Mouse (Mus musculus): ENCODE measurements around the gene Asphd1. TPM values are rescaled to one million over a fixed set of nuclear protein-coding genes. Genes with fewer than 3 reads are reported as not detected.

Gene Asphd1
- polyA plus RNA-seq, 1 experiment from 2014 or later: not detected

DNA sequence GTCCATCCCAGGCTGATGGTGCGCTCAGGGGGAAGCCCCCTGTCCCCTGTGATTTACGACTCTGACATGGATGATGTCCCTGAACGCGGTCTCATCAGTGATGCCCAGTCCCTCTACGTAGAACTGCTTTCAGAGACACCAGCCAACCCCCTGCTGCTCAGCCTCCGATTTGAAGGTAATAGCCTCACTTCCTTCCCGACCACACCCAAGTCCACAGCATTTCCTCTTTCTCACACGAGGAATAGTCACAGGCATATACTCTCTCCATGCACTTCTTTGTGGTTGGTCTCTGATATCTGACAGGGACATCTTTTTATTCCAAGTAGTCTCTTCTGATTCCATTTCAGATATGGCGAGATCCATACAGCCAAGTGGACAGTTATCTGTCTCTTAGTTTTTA is 10.4 kb upstream of the Asphd1 start:
- no peak for TF ChIP-seq CTCF (IDR thresholded peaks at IDR 0.05; ENCODE audit: low read depth)
- Histone ChIP-seq H3K4me3 (replicated peaks; ENCODE audit: low read depth, low read length) (no peak overlapping the region), H3K9ac (ENCODE audit: low read depth, low read length) (no peak overlapping the region), H3K9me3 (replicated peaks; ENCODE audit: low read length) (no peaks in the 10 kb centered on the region), H3K27me3 (ENCODE audit: insufficient read depth, low read length) (no peaks in the 10 kb centered on the region), H3K4me2 (ENCODE audit: low read length) (no peak overlapping the region), H3K4me1 (replicated peaks; ENCODE audit: insufficient read depth, low read length) (no peaks in the 10 kb centered on the region), H3K27ac (no peak overlapping the region), H3K36me3 (ENCODE audit: insufficient read depth, low read length) (no peaks in the 10 kb centered on the region)
- WGBS: 54% methylated on average over 9 of the region's 9 CpGs
- DNase-seq (ENCODE audit: low spot score) (no peak), ATAC-seq (replicated peaks; ENCODE audit: low FRiP score, low read depth) (no peak)

DNA sequence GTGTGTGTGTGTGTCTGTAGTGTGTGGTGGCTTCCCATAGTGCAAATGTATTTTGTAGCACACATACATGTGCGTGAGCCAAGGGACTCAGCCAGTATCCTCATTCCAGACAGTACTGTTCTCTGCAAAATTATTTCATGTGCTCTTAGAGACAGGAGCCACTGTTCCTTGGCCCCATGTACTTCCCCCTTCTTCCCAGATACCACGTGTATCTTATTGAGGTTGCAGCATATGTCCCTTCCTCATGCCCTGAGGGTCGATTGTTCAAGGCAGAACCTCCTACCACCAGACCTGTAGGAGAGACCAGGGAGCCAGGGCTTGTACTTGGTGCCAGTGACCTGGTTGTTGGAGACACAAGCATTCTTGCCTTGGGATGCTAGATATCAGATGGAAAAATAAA is 5.7 kb upstream of the Asphd1 start:
- no peak overlapping the region for H3K4me2 ChIP-seq (ENCODE audit: low read length)
- peaks cover 2% of the 10 kb centered on the region; the same call in 1 of the 2 replicates for H3K4me1 ChIP-seq (replicated peaks; ENCODE audit: insufficient read depth, low read length)
- WGBS: 51% methylated on average over 3 of the region's 3 CpGs
- no peaks in the 10 kb centered on the region for H3K9me3 ChIP-seq (replicated peaks; ENCODE audit: low read length)
- no peak for ATAC-seq (replicated peaks; ENCODE audit: low FRiP score, low read depth)
- peaks cover 9% of the 10 kb centered on the region for H3K27me3 ChIP-seq (ENCODE audit: insufficient read depth, low read length)
- H3K9ac ChIP-seq (ENCODE audit: low read depth, low read length): no peak overlapping the region
- TF ChIP-seq CTCF (IDR thresholded peaks at IDR 0.05; ENCODE audit: low read depth): no peak
- no peak overlapping the region for H3K4me3 ChIP-seq (replicated peaks; ENCODE audit: low read depth, low read length)
- no peaks in the 10 kb centered on the region for H3K36me3 ChIP-seq (ENCODE audit: insufficient read depth, low read length)
- H3K27ac ChIP-seq: no peak overlapping the region
- no peak for DNase-seq (ENCODE audit: low spot score)

DNA sequence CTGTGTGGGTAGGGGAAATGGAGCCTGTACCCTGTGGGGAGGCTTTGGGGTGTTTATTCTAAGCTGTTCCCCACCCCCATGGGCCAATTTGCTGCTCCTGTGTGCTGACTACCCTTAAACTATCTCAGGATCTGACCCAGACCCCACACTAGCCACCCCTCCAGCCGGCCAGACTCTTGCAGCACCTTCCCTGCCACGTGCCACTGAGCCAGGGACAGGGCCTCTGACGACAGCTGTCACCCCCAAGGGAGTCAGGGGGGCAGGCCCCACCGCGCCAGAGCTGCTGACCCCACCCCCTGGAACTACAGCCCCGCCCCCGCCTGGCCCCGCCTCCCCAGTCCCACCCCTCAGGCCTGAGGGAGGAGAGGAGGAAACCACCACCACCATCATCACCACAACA is 3.3 kb upstream of the Asphd1 start:
- Histone ChIP-seq H3K4me2 (ENCODE audit: low read length) (no peak overlapping the region), H3K9me3 (replicated peaks; ENCODE audit: low read length) (no peaks in the 10 kb centered on the region), H3K27me3 (ENCODE audit: insufficient read depth, low read length) (peaks cover 12% of the 10 kb centered on the region), H3K27ac (no peak overlapping the region), H3K36me3 (ENCODE audit: insufficient read depth, low read length) (no peaks in the 10 kb centered on the region), H3K9ac (ENCODE audit: low read depth, low read length) (no peak overlapping the region), H3K4me3 (replicated peaks; ENCODE audit: low read depth, low read length) (no peak overlapping the region), H3K4me1 (replicated peaks; ENCODE audit: insufficient read depth, low read length) (peaks cover 10% of the 10 kb centered on the region; the same call in 1 of the 2 replicates)
- ATAC-seq (replicated peaks; ENCODE audit: low FRiP score, low read depth) (no peak; the same call in 1 of the 2 replicates), DNase-seq (ENCODE audit: low spot score) (no peak)
- TF ChIP-seq CTCF (IDR thresholded peaks at IDR 0.05; ENCODE audit: low read depth): no peak
- 0% methylated on average over 8 of the region's 8 CpGs for WGBS

DNA sequence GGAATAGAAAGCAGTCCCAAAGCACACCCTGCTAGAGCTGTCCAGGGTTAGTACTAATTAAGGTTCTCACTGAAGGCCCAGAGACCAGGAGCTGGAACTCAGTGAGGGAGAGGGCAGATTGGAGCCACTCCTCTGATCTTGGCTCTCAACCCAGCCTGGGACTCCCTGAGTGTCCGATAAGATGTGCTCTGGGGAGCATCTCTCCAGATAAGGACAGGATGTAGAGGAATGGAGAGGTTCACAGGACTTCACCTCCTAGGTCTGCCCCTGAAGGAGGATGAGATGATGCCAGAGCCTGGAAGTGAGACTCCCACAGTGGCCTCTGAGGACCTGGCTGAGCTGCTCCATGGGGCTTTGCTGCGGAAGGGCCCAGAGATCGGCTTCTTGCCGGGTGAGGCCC is 2.4 kb upstream of the Asphd1 start:
- Histone ChIP-seq H3K4me3 (replicated peaks; ENCODE audit: low read depth, low read length) (no peak overlapping the region), H3K4me1 (replicated peaks; ENCODE audit: insufficient read depth, low read length) (peaks cover 10% of the 10 kb centered on the region; the same call in 1 of the 2 replicates), H3K9me3 (replicated peaks; ENCODE audit: low read length) (no peaks in the 10 kb centered on the region), H3K27ac (no peak overlapping the region), H3K4me2 (ENCODE audit: low read length) (no peak overlapping the region), H3K27me3 (ENCODE audit: insufficient read depth, low read length) (peaks cover 12% of the 10 kb centered on the region), H3K9ac (ENCODE audit: low read depth, low read length) (no peak overlapping the region), H3K36me3 (ENCODE audit: insufficient read depth, low read length) (no peaks in the 10 kb centered on the region)
- DNase-seq (ENCODE audit: low spot score): no peak
- no peak for ATAC-seq (replicated peaks; ENCODE audit: low FRiP score, low read depth)
- no peak for TF ChIP-seq CTCF (IDR thresholded peaks at IDR 0.05; ENCODE audit: low read depth)
- WGBS: 20% methylated on average over 4 of the region's 4 CpGs

DNA sequence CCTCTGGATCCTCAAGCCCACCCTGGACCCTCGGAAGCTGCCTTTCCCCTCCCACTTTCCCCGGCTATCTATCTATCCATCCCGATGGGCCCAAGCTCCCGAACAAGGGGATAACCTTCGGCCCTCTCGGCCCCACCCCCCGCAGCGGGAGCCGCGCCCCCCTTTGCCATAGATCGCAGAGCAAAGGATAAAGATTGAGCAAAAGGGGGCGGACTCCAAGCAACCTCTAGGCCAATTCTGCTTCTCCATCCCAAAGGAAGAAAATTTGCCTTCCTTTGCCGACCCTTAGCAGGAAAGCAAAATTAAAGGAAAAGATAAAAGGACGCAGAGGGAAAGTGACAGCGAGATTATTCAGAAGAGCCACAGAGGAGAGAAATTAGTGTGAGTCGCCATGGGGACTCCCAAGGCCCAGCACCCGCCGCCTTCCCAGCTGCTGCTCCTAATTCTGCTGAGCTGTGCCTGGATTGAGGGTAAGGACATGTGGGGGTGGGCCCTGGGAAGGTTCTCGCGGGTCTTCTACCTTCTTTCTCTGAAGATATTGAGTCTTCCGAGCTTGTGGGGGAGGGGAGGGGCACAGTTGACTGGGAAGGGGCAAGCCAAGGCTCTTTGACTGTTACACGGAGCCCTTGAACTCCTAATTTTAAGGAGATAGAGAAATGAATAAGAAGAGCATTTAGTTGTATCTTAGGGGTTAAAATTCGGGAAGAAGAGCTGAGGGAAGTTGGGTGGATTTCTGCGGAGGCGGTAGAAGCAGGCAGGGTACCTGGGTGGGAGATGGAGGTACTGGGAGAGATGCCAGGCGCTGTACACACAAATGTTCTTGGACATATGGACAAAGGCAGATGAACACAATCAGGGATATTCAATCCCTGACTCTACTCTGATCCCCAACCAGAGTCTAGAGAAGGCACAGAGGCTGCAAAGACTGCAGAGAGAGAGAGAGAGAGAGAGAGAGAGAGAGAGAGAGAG is 1.5 kb upstream of the Asphd1 start:
- TF ChIP-seq CTCF (IDR thresholded peaks at IDR 0.05; ENCODE audit: low read depth): no peak
- Histone ChIP-seq H3K27me3 (ENCODE audit: insufficient read depth, low read length) (peaks cover 12% of the 10 kb centered on the region), H3K9me3 (replicated peaks; ENCODE audit: low read length) (no peaks in the 10 kb centered on the region), H3K4me2 (ENCODE audit: low read length) (peak overlapping the region; percentile 98; the same call in 1 of the 2 replicates), H3K27ac (no peak overlapping the region), H3K4me1 (replicated peaks; ENCODE audit: insufficient read depth, low read length) (peaks cover 10% of the 10 kb centered on the region; the same call in 1 of the 2 replicates), H3K36me3 (ENCODE audit: insufficient read depth, low read length) (no peaks in the 10 kb centered on the region), H3K4me3 (replicated peaks; ENCODE audit: low read depth, low read length) (no peak overlapping the region), H3K9ac (ENCODE audit: low read depth, low read length) (no peak overlapping the region)
- DNase-seq (ENCODE audit: low spot score) (no peak), ATAC-seq (replicated peaks; ENCODE audit: low FRiP score, low read depth) (no peak)
- WGBS: 6% methylated on average over 26 of the region's 26 CpGs

DNA sequence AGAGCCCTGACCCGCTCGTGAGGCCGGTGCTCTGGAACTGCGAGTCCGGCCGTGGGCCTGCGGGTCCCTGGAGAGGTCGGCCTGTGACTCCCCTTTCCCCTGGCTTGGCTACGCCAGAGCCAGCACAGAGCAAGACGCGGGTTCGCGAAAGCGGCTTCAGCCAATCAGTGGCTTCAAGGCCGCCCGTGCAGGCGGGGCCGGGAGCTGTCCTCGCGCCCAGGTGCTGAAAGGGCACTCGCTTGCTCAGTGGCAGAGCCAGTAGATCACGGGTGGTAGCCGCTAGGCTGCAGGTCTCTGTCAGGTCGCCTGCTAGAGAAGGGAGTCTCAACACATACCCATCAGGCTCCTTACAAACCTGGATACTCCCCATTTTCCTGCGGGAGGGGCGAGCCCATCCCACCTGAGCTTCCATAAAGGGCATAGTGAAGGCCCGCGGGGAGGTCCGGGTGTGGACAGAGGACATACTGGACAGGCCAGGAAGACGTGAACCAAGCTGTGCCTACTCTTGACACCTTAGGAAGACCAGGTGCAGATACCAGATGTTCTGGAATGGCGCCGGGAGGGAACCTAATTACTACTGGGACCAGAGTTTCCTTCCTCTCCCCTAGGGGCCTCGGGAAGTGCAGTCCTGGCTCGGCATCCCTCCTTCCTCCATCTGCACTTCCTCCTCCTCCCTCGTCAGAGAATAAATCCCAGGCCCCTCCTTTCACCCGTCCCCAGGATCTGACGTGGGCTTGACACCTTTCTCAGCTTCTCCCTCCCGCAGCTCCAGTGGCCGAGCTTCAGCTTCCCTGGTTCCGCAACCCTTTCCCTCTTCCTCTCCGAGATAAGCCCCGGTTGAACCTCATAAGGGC is 638 bp upstream of the Asphd1 start, which contains the start of gene Sez6l2:
Gene Sez6l2, plus strand, starts transcription at position 771 of the 854 bp plus-strand sequence.
- WGBS: 1% methylated on average over 41 of the region's 42 CpGs
- Histone ChIP-seq H3K36me3 (ENCODE audit: insufficient read depth, low read length) (no peaks in the 10 kb centered on the region), H3K27me3 (ENCODE audit: insufficient read depth, low read length) (peaks cover 12% of the 10 kb centered on the region), H3K9ac (ENCODE audit: low read depth, low read length) (0 out of 2 replicates have a peak within 1 kb of the TSS, but pooled peaks have one; percentile 4), H3K4me1 (replicated peaks; ENCODE audit: insufficient read depth, low read length) (peaks cover 10% of the 10 kb centered on the region; the same call in 1 of the 2 replicates), H3K4me3 (replicated peaks; ENCODE audit: low read depth, low read length) (peak within 1 kb of the TSS; percentile 42), H3K4me2 (ENCODE audit: low read length) (peak within 1 kb of the TSS; percentile 98), H3K9me3 (replicated peaks; ENCODE audit: low read length) (no peaks in the 10 kb centered on the region), H3K27ac (no peak within 1 kb of the TSS)
- DNase-seq (ENCODE audit: low spot score) (peak; percentile 88), ATAC-seq (replicated peaks; ENCODE audit: low FRiP score, low read depth) (peak; percentile 82)
- TF ChIP-seq CTCF (IDR thresholded peaks at IDR 0.05; ENCODE audit: low read depth): no peak

Measured in kidney, postnatal 0 days (tissue).